Mouse (Mus musculus): ENCODE data around the gene 1700067K01Rik. TPM values are rescaled to one million over a fixed set of nuclear protein-coding genes. Genes with fewer than 3 reads are reported as not detected.
"Not testable (repeated sequence)": the region's sequence is repeated elsewhere in the genome, so short reads cannot be mapped to it uniquely, and the experiment has no call there.

Gene 1700067K01Rik
- polyA plus RNA-seq, 1 experiment from 2014 or later, result 1.6 TPM

DNA sequence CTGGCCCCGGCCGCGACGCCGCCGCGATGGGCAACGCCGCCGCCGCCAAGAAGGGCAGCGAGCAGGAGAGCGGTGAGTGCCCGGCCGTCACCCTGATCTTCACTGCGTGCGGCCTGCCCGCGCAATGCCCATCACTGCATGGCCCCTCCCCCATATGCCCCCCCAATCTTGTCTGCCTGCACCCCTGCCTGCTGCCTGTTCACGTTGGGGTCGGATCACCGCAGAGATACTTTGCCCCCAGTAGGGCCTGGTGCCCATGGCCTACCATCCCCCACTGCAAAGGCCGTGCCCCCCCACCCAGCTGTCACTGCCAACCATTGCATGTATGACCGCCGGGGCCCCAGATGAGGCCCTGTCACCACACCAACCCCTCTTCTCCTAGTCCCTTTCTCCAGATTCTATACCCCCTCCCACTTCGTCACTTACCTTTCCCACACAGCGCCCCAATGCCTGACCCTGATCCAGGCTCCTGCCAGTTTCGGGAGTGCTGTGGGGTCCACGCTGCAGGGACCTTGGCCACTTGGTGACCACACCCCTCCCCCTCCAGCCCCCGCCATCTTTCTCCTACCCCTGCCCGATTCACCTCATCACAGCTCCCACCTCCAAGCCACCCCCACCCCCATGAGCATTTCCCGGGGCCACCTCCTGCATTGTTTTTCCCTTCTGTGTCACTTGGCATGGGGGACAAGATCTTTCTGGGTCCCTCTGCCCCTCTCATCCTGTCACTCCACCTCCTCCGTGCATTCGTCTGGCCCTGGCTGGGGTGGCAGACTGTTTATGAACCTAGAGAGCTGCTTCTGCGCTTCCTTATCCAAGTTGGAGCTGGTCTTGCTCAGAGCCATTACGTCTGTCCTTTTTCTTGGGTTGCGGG is 27.9 kb upstream of the 1700067K01Rik start:
- no peak overlapping the region; the same call in 1 of the 2 replicates for H3K27ac ChIP-seq
- H3K4me3 ChIP-seq (replicated peaks), result peak overlapping the region; percentile 98
- H3K4me2 ChIP-seq, result peak overlapping the region; percentile 99
- no peaks in the 10 kb centered on the region for H3K27me3 ChIP-seq
- H3K36me3 ChIP-seq, result peaks cover 19% of the 10 kb centered on the region
- 0 out of 2 replicates have a peak, but pooled peaks have one; percentile 8 for ATAC-seq (ENCODE audit: insufficient number of reproducible peaks, insufficient read depth, low FRiP score, low TSS enrichment, low read depth)
- 4% methylated on average over 32 of the region's 37 CpGs for WGBS
- peaks cover 37% of the 10 kb centered on the region for H3K4me1 ChIP-seq (replicated peaks)
- no peaks in the 10 kb centered on the region for H3K9me3 ChIP-seq
- H3K9ac ChIP-seq (replicated peaks), result peak overlapping the region; percentile 92

DNA sequence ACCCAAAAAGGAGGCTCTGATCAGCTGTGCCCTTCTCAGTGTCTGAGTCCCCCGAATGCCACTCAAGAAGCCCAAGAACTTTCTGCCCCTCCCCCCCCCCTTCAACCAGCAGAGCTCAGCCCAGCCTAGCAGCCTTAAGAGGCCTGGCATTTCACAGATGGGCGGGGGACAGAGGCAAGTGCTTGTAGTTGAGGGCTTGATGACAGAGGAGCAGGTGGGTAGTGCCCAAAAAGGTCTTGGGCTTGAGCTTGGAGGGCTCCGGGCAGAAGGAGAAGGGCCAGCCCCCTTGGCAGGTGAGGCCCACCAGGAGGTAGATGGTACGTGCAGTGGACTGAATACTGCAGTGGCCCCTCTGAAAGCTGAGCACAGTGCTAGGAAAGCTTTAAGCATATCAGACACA is 26.8 kb upstream of the 1700067K01Rik start:
- Histone ChIP-seq H3K27me3 (no peaks in the 10 kb centered on the region), H3K27ac (no peak overlapping the region), H3K4me2 (peak overlapping the region; percentile 99), H3K9ac (replicated peaks) (no peak overlapping the region), H3K36me3 (peaks cover 16% of the 10 kb centered on the region; the same call in 1 of the 2 replicates), H3K9me3 (no peaks in the 10 kb centered on the region), H3K4me1 (replicated peaks) (peaks cover 39% of the 10 kb centered on the region), H3K4me3 (replicated peaks) (peak overlapping the region; percentile 11; the same call in 1 of the 2 replicates)
- no peak for ATAC-seq (ENCODE audit: insufficient number of reproducible peaks, insufficient read depth, low FRiP score, low TSS enrichment, low read depth)
- 91% methylated on average over 4 of the region's 4 CpGs for WGBS

- H3K4me1 ChIP-seq (replicated peaks), result peaks cover 39% of the 10 kb centered on the region
- H3K27ac ChIP-seq, result no peak overlapping the region
- no peaks in the 10 kb centered on the region for H3K27me3 ChIP-seq
- ATAC-seq (ENCODE audit: insufficient number of reproducible peaks, insufficient read depth, low FRiP score, low TSS enrichment, low read depth), result no peak
- H3K4me3 ChIP-seq (replicated peaks), result no peak overlapping the region
- H3K4me2 ChIP-seq, result no peak overlapping the region
- peaks cover 27% of the 10 kb centered on the region for H3K36me3 ChIP-seq
- no peak overlapping the region for H3K9ac ChIP-seq (replicated peaks)
- H3K9me3 ChIP-seq, result no peaks in the 10 kb centered on the region
- WGBS, result 82% methylated on average over 4 of the region's 4 CpGs
These were observed 25.1 kb upstream of the 1700067K01Rik start for GRCm38 (mm10) chr8:83976101-83976630.

DNA sequence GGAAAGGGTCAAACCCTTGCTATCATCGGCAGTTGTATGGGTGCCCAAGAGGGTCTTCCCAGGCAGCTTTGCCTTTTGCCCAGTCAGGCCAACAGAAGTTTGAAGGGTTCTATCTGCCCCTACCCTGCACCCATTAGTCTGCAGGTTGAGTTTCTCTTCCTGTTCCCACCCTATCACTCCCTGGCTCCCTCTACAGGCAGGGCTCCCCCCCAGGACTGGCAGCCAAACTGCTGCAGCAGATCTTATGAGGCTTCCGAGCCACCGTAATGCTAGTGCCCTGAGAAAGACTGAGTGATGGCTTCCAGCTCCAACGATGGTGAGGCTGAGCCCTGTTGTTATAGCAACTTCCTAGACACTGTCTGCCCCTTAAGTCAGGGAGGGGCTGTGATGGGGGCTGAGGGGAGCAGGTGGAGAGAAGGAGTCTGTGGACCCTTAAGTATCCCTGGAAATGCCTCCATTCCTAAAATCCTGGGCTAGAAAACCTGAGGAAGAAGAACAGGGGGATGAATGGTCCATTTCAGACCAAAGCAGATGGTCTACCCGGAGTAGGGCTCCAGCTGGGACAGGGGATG is 24.4 kb upstream of the 1700067K01Rik start:
- Histone ChIP-seq H3K27me3 (no peaks in the 10 kb centered on the region), H3K4me3 (replicated peaks) (no peak overlapping the region), H3K36me3 (peaks cover 34% of the 10 kb centered on the region), H3K4me2 (0 out of 2 replicates have a peak overlapping the region, but pooled peaks have one; percentile 28), H3K9ac (replicated peaks) (no peak overlapping the region), H3K4me1 (replicated peaks) (peaks cover 36% of the 10 kb centered on the region), H3K27ac (no peak overlapping the region), H3K9me3 (no peaks in the 10 kb centered on the region)
- no peak for ATAC-seq (ENCODE audit: insufficient number of reproducible peaks, insufficient read depth, low FRiP score, low TSS enrichment, low read depth)
- WGBS, result 85% methylated on average over 5 of the region's 5 CpGs

DNA sequence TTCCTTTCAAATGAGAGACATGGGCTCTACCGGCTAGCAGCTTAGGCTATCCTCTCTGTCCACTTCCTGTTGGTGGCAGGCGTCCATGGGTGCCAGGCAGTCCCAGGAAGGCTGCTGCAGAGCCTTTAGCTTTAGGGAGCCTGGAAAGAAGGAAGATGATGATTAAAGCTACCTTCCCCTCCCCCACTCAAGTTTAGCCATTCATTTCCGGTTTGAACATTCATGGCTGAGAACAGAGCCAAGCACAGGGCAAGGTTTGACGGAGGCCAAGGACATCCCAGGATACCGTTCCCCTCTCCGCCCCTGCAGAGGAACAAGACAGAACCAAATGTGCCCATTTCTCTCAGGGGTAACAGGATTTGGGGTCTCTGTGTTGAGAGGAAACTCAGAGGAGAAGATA is 23.7 kb upstream of the 1700067K01Rik start:
- Histone ChIP-seq H3K9ac (replicated peaks) (no peak overlapping the region), H3K36me3 (peaks cover 41% of the 10 kb centered on the region), H3K4me3 (replicated peaks) (no peak overlapping the region), H3K9me3 (no peaks in the 10 kb centered on the region), H3K27ac (peak overlapping the region; percentile 14), H3K4me1 (replicated peaks) (peaks cover 34% of the 10 kb centered on the region), H3K27me3 (no peaks in the 10 kb centered on the region), H3K4me2 (peak overlapping the region; percentile 28; the same call in 1 of the 2 replicates)
- 48% methylated on average over 6 of the region's 6 CpGs for WGBS
- no peak for ATAC-seq (ENCODE audit: insufficient number of reproducible peaks, insufficient read depth, low FRiP score, low TSS enrichment, low read depth)

DNA sequence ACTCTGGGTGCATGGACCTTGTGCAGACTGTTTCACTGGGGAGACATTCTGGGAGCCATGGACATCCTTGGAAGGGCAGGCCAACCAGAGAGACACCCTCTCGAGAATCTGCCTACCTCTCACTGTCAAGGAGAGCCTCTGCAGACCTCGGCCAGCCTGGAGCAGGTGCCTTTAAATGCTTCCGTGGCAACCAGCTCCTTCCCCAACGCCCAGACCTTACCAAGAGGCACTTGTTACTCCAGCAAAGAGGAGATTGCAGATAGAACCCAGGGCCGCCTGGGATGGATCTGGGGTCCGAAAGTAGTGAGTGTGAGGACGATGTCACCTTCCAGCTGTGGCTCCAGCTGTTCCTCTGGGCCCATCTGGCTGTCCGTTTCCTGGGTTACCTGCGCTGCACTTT is 23.1 kb upstream of the 1700067K01Rik start:
- Histone ChIP-seq H3K36me3 (peaks cover 47% of the 10 kb centered on the region), H3K27ac (peak overlapping the region; percentile 14)
- ATAC-seq (ENCODE audit: insufficient number of reproducible peaks, insufficient read depth, low FRiP score, low TSS enrichment, low read depth), result no peak

GRCm38 (mm10) chr8:83980250-83980649 is 21.1 kb upstream of the 1700067K01Rik start:
- Histone ChIP-seq H3K4me3 (replicated peaks) (no peak overlapping the region), H3K27ac (no peak overlapping the region), H3K4me2 (no peak overlapping the region), H3K9me3 (0 out of 2 replicates have a peak, but pooled peaks cover 4% of the 10 kb centered on the region), H3K27me3 (no peaks in the 10 kb centered on the region), H3K36me3 (peaks cover 65% of the 10 kb centered on the region), H3K4me1 (replicated peaks) (peaks cover 20% of the 10 kb centered on the region), H3K9ac (replicated peaks) (no peak overlapping the region)
- ATAC-seq (ENCODE audit: insufficient number of reproducible peaks, insufficient read depth, low FRiP score, low TSS enrichment, low read depth), result no peak
- WGBS, result 96% methylated on average over 1 of the region's 1 CpGs

More for the DNA sequence above, 23.1 kb upstream of the 1700067K01Rik start:
- H3K4me1 ChIP-seq (replicated peaks), result peaks cover 34% of the 10 kb centered on the region
- H3K4me2 ChIP-seq, result peak overlapping the region; percentile 28; the same call in 1 of the 2 replicates
- no peak overlapping the region for H3K4me3 ChIP-seq (replicated peaks)
- no peak overlapping the region for H3K9ac ChIP-seq (replicated peaks)
- H3K27me3 ChIP-seq, result no peaks in the 10 kb centered on the region
- H3K9me3 ChIP-seq, result no peaks in the 10 kb centered on the region
- 76% methylated on average over 9 of the region's 9 CpGs for WGBS

- ATAC-seq (ENCODE audit: insufficient number of reproducible peaks, insufficient read depth, low FRiP score, low TSS enrichment, low read depth), result no peak
- Histone ChIP-seq H3K27me3 (no peaks in the 10 kb centered on the region), H3K36me3 (peaks cover 71% of the 10 kb centered on the region), H3K4me3 (replicated peaks) (no peak overlapping the region), H3K9me3 (0 out of 2 replicates have a peak, but pooled peaks cover 4% of the 10 kb centered on the region), H3K27ac (no peak overlapping the region), H3K9ac (replicated peaks) (no peak overlapping the region), H3K4me1 (replicated peaks) (peaks cover 20% of the 10 kb centered on the region), H3K4me2 (no peak overlapping the region)
- 84% methylated on average over 8 of the region's 8 CpGs for WGBS
These were observed 20.5 kb upstream of the 1700067K01Rik start for GRCm38 (mm10) chr8:83980845-83981244.

- H3K27ac ChIP-seq, result no peak overlapping the region
- ATAC-seq (ENCODE audit: insufficient number of reproducible peaks, insufficient read depth, low FRiP score, low TSS enrichment, low read depth), result no peak
- no peak overlapping the region for H3K4me3 ChIP-seq (replicated peaks)
- WGBS, result 97% methylated on average over 7 of the region's 7 CpGs
- H3K9me3 ChIP-seq, result 0 out of 2 replicates have a peak, but pooled peaks cover 4% of the 10 kb centered on the region
- H3K9ac ChIP-seq (replicated peaks), result no peak overlapping the region
- no peaks in the 10 kb centered on the region for H3K27me3 ChIP-seq
- H3K4me2 ChIP-seq, result no peak overlapping the region
- H3K36me3 ChIP-seq, result peaks cover 77% of the 10 kb centered on the region
- peaks cover 20% of the 10 kb centered on the region for H3K4me1 ChIP-seq (replicated peaks)
These were observed 19.8 kb upstream of the 1700067K01Rik start for GRCm38 (mm10) chr8:83981533-83981932.

GRCm38 (mm10) chr8:83982449-83982848 is 18.9 kb upstream of the 1700067K01Rik start:
- Histone ChIP-seq H3K4me1 (replicated peaks) (peaks cover 11% of the 10 kb centered on the region), H3K36me3 (peaks cover 87% of the 10 kb centered on the region), H3K4me2 (no peak overlapping the region), H3K9ac (replicated peaks) (no peak overlapping the region), H3K27ac (no peak overlapping the region), H3K27me3 (no peaks in the 10 kb centered on the region), H3K4me3 (replicated peaks) (no peak overlapping the region), H3K9me3 (0 out of 2 replicates have a peak, but pooled peaks cover 4% of the 10 kb centered on the region)
- no peak for ATAC-seq (ENCODE audit: insufficient number of reproducible peaks, insufficient read depth, low FRiP score, low TSS enrichment, low read depth)
- WGBS, result 90% methylated on average over 4 of the region's 4 CpGs

DNA sequence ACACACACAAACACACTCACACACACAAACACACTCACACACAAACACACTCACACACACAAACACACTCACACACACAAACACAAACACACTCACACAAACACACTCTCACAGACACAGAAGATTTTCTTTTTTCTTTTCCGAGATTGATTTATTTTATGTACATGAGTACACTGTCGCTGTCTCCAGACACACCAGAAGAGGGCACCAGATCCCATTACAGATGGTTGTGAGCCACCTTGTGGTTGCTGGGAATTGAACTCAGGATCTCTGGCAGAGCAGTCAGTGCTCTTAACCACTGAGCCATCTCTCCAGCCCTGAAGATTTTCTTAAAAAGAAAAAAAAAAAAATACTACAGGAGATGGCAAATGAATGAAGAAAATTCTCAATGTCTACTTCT is 18.1 kb upstream of the 1700067K01Rik start:
- not testable (repeated sequence) for H3K9ac ChIP-seq (replicated peaks); H3K27ac ChIP-seq; H3K4me3 ChIP-seq (replicated peaks); ATAC-seq (ENCODE audit: insufficient number of reproducible peaks, insufficient read depth, low FRiP score, low TSS enrichment, low read depth); H3K4me1 ChIP-seq (replicated peaks); H3K4me2 ChIP-seq; H3K27me3 ChIP-seq; H3K9me3 ChIP-seq
- 97% methylated on average over 2 of the region's 2 CpGs for WGBS
- peaks cover 93% of the 10 kb centered on the region for H3K36me3 ChIP-seq

Measured in limb, embryonic 12.5 days (tissue).